Mouse (Mus musculus) kidney, postnatal 25 days (tissue): ENCODE data around the gene Oas1e.
A peak's percentile ranks its signal among the peaks of the same experiment; 100 is the strongest.

Experiments
- DNase-seq, 2 experiments: peaks; one replicate each; pipeline ENCODE4 v3.0.0; 2021; ENCODE audit warnings: mixed read lengths in 2 of 2

Oas1e gene

DNA sequence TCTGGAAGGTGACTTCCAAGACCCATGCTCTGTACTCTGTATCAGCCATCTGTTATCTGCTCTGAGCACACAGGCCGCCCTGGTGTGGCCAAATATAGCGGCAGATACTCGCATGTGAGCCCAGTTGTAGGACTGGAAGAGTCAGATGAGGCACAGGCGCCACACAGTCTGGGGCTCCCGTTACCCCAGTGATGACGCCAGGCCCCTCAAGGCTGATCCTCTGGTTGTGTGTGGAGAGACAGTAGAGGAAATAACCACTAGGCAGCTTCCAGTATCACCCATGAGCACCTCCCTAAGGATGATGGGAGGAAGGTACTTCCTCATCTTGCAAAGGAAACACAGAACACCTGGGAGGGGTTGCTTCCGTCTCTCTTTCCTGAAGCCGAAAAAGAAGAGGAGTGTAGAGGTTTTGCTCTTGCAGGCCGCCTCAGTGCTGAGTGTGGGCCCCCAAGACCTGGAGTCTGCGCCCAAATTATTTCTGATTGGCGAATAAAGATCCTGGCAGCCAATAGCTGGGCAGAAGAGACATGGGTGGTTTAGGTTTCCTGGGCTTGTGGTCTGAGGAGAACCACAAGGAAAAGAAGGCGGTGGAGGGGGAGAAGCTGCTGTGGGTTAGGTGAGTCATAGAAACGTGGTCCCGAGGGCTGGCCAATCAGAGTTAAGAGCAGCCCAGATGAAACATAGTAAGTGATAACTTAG lies 19.9 kb downstream of the Oas1e start:
- no peak for DNase-seq

DNA sequence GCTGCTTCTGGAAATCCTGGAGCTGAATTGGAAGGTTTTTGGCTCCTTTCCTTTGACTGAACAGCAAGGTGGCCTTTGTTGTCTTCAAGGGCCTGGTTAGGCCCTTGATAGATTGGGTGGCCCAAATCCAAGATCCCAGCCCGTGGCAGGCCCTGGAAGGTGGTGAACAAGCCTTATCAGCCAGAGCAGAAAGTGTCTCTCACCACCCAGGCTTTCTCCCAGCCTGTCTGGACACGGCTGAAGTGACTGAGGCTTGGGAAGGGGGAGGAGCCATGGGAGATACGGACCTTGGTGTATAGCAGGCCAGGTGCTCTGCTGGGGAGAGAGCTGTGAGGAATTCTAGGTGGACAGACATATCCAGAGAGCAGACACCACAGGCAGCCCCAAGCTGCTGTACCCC lies 25.9 kb downstream of the Oas1e start:
- DNase-seq: no peak

DNA sequence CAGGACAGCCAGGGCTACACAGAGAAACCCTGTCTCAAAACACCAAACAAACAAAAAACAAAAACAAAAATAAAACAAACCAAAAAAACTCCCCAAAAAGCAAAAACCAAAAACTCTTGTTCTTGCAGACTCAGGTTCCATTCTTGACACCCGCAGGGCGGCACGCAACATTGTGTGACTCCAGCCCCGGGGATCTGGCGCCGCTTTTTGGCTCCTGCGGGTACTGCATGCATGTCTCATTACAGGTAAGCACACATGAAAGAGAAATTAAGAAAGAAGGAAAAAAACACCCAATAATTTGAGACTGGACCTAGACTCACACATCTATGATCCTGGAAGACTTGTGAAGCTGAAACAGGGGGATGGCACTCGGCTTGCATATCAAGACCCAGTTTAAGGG lies 30.3 kb downstream of the Oas1e start:
- DNase-seq: no peak

DNA sequence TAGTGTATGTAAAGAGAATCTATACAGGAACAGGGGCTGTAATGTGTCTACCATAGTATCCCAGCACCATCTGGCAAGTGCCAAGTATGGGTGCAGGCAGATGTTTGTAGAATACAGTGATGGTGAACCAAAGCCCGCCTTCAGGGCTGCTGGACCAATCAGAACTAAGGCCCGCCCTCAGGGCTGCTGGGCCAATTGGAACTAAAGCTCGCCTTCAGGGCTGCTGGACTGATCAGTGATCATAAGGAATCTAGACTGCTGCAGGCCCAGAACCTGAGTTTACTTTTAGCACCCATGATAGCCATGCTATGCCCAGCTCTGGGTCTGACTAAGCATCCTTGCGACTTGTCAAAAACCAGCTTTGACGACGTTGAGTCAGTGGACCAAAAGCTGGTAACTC lies 33.4 kb downstream of the Oas1e start:
- no peak for DNase-seq

GRCm38 (mm10) chr5:120754215-120754614 lies 41.1 kb downstream of the Oas1e start:
- no peak for DNase-seq

DNA sequence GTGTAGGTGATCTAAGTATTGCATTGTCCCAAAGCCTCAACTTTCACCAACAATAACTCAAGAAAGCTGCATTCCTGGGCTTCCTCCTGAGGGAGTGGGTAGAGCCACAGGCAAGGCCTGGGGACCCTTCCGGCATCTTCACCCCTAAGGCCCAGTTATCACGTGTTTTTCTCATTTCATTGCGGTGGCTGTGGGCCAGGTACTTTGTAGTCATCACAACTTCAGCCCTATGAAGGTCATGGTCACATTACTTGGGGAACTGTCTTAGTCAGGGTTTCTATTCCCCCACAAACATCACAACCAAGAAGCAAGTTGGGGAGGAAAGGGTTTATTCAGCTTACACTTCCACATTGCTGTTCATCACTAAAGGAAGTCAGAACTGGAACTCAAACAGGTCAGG lies 42.5 kb downstream of the Oas1e start:
- DNase-seq: no peak

GRCm38 (mm10) chr5:120751206-120751605 lies 44.1 kb downstream of the Oas1e start:
- DNase-seq: no peak

GRCm38 (mm10) chr5:120749688-120750087 lies 45.6 kb downstream of the Oas1e start, which contains the start of gene Oas2:
Gene Oas2, minus strand, starts transcription at chr5:120749853.
- no peak for DNase-seq

DNA sequence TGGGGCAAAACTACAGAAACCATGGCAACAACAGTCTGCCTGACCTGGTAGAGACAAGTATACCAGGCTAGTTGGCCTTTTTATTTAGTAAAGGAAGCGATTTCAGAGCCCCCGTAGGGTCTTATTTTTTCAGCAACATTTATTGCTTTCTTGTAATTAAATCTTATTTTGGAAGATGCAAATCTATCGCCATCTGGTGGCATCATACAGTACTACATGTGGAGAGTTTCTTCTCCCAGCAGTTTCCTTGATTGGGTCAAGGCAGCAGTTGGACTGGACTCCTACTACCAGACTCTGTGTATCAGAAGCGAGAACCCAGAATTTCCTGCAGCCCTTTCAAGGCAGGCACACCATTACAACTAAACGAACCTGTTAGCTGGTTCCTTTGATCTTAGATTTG lies 48.9 kb downstream of the Oas1e start:
- peak in 1 of 2 experiments; percentile 69 for DNase-seq

- DNase-seq: peak in 1 of 2 experiments; percentile 40
These were observed 53.2 kb downstream of the Oas1e start for GRCm38 (mm10) chr5:120742125-120742524.
